Mouse (Mus musculus): ENCODE data around the gene Sox18.

The Sox18 gene

DNA sequence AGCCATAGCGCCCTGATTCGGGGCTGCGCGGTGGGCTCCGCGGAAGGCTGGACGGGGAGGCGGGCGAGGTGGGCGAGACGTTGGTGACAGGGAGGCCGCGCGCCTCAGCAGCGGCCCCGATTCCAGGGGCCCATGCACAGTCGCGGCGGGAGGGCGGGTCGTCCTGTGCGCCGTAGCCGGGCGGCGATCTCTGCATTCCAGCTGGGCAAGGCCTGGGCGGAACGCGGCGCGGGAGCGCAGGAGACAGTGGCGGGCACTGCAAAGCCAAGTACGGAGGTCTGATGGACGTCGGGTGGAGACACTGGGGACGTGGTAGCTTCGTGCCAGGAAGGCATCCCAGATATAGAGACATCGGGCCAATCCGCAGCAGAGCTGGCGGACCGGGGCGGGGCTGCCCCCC is at the start of gene Sox18:
Gene Sox18 (minus strand): TSS at position 315 of the 400 bp plus-strand sequence.
- no peak for DNase-seq (ENCODE audit: low spot score)

DNA sequence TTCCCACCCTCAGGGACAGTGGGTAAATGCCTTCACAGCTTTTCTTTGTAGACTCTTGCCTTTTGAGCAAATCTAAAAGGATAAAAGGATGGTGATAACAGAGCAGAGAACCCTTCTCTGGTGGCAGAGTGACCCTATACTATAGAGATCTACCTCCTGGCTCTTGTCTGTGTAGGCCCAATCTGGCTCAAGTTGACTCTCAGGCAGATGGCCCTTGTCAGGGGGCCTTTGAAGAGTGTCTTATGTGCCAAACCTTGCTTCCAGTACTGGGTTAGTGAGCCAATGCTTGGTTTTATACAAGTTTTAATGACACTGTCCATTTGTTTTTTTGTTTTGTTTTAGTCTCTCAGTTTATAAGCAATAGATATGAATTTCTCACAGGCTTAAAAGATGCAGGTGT is 49.8 kb upstream of the Sox18 start:
- no peak for DNase-seq (ENCODE audit: low spot score)

GRCm38 (mm10) chr2:181720061-181720460 is 48.6 kb upstream of the Sox18 start:
- peak; percentile 30 for DNase-seq (ENCODE audit: low spot score)

- no peak for DNase-seq (ENCODE audit: low spot score)
Observed at GRCm38 (mm10) chr2:181716991-181717390, 45.6 kb upstream of the Sox18 start.

DNA sequence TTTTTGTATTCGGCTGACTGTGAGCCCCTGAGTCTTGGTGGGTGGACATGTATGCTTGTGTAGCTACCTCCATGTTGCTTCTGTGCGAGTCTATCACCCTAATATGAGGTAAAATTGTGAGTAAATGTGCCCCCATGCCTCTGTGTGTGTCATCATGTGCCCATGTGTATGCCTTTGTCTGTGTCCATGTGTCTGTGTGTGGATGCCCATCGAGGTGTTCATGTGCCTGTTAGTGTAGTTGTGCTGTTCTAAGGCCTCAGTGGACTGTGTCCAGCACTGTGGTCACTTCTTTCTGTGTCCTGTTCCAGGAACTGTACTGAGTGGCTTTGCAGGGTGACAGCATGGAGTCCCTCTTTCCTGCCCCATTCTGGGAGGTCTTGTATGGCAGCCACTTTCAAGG is 43.9 kb upstream of the Sox18 start:
- no peak for DNase-seq (ENCODE audit: low spot score)

- DNase-seq (ENCODE audit: low spot score) = no peak
Observed at GRCm38 (mm10) chr2:181714903-181715326, 43.5 kb upstream of the Sox18 start, which contains the start of gene Oprl1. Oprl1 (plus strand) TSS chr2:181715016.

DNA sequence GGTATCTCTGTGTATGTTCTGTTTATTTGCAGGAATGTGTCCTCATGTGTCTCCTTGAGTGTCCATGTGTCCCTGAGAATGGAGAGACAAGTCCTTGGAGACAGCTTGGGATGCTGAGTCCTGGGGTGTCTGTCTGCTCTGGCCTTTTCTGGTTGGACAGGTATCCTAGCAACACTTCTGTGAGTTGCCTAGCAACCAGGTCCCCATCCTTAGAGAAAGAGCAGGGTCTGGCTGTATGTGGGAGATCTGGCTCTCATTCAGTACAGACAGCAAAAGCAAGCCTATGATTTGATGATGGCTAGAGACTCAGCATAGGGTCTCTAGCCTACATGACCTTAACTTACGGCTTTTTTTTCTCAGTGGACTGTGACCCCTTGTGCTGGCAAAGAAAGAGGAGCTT is 42.3 kb upstream of the Sox18 start:
- no peak for DNase-seq (ENCODE audit: low spot score)

- peak; percentile 56 for DNase-seq (ENCODE audit: low spot score)
Observed at GRCm38 (mm10) chr2:181706668-181707067, 35.2 kb upstream of the Sox18 start.

GRCm38 (mm10) chr2:181698241-181698640 is 26.8 kb upstream of the Sox18 start, which contains the start of gene Lkaaear1:
Lkaaear1 (minus strand) TSS chr2:181698442.
- no peak for DNase-seq (ENCODE audit: low spot score)

GRCm38 (mm10) chr2:181696801-181697420 is 25.5 kb upstream of the Sox18 start:
- no peak for DNase-seq (ENCODE audit: low spot score)

DNA sequence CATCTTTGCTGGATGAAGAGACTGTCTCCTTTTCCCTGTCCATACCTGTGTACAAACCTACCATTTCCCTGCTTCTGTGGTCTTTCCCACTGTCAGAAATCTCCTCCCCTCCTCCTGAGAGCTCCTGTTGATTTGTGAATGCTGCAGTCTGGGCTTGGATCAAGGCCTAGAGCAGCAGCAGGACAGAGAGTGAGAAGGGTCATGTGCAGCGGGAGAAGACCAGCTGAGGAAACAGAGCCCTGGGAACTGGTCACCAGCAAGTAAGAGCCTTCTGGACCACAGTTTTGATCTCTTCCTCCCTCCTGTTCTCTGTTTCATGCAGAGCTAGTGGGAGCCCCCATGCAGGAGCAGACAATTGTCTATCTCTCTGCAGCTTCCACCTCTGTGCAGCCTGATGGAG is 24.3 kb upstream of the Sox18 start:
- DNase-seq (ENCODE audit: low spot score) = peak; percentile 52

DNA sequence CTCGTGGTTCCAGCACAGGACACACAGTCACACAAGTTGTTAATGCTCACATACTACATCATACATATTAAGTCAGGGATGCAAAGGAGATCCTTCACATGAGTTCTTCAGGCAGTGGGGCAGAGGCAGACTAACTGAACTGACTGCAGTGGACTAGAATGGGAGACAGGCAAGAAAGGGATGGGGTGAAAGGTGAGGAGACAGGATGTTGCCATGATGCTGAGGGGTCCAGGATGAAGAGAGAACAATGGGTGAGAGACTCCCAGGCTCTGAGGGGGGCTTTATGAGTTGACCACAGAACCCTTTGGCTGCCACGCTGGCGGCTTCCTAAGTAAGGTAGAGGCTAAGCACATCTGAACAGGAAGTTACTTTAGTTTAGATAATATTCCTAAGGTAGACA is 23.1 kb upstream of the Sox18 start:
- DNase-seq (ENCODE audit: low spot score) = no peak

GRCm38 (mm10) chr2:181693339-181694280 is 22.2 kb upstream of the Sox18 start, which contains the start of gene Rgs19:
Rgs19 (minus strand) TSS chr2:181693977.
- peak; percentile 84 for DNase-seq (ENCODE audit: low spot score)

DNA sequence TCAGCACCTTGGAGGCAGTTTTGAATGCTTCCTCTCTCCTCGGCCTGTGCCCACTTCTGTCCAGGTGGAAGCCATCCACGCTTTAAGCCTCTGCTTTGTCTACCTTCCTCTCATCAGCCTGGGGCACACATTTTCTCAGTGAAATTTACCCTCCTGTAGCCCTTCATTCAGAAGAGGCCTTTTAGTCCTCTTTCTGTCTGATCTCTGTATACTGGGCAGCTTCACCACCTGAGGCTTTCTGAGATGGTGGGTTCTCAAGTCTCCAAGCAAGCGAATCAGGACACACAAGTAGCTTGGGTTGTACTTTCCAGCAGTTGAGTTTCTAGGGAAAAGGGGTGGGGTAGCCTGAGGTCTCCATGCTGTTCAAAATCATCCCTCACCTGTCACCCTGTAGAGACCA is 20.9 kb upstream of the Sox18 start:
- DNase-seq (ENCODE audit: low spot score) = no peak

GRCm38 (mm10) chr2:181691571-181691970 is 20.1 kb upstream of the Sox18 start:
- DNase-seq (ENCODE audit: low spot score) = no peak

GRCm38 (mm10) chr2:181691083-181691482 is 19.6 kb upstream of the Sox18 start:
- no peak for DNase-seq (ENCODE audit: low spot score)

DNA sequence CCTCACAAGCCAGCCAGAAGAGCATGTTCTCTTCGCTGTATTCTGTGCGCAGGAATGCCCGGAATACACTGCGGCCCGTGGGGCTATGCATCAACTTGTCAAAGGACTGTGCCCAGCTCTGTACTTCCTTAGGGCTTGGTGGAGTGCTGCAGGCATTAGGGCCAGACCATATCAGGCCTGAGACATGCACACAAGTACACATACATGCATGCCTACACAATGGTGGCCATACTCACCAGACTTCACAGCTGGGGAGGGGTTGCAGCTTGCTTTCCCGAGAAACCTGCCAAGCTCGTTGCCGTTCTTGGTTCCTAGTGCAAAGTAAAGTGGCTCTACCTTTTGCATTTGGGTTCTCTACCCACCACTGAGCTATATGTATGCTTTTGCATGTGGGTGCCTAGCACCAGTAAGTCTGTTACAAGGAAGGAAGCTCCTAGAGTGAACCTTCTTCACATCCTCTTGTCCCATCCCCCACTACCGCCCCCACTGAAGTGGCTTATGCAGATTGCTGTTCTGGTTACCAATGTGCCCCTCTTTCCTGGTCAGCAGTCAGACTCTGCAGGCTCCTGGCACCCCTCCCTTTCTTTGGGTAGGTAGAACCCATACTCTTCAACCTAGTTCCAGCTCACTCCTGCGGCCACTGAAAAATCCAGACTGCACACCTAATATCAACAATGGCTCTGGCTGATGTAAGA is 18.2 kb upstream of the Sox18 start:
- no peak for DNase-seq (ENCODE audit: low spot score)

GRCm38 (mm10) chr2:181687586-181687985 is 16.1 kb upstream of the Sox18 start:
- DNase-seq (ENCODE audit: low spot score) = no peak

DNA sequence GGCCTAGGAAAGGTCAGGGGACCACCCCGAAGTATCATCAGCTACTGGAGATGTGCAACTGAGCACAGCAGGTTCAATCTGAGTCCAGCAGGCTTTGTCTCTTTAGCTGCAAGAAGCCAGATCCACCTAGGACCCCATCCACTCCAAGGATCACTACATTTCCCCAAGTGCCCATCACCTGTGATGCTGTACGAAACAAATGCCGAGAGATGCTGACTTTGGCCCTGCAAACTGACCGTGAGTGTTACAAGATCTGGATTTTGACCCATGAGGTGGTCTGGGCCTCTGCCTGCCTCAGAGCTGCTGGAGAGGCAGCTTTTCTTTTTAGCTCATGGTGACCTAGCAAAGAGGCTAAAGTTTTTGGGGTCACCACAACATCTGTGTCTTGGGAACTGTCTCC is 14.2 kb upstream of the Sox18 start:
- no peak for DNase-seq (ENCODE audit: low spot score)

DNA sequence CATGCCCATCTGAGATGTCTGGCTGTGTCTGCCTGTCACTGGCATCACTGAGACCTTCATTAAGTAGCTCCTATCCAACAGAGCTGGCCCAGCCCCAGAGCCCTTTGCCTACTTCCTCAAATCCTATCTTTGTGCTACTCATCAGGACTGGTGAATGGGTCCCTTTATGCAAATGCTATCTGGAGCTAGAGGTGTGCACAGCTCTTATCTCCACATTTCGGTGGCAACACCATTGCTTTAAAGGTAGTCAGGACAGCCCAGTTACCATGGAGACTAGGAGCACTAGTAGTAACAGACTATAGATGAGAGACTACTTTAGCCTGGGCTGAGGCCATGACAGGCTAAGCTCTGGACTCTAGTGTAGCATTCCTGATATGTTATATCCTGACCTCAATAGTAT is 13.3 kb upstream of the Sox18 start:
- DNase-seq (ENCODE audit: low spot score) = no peak

DNA sequence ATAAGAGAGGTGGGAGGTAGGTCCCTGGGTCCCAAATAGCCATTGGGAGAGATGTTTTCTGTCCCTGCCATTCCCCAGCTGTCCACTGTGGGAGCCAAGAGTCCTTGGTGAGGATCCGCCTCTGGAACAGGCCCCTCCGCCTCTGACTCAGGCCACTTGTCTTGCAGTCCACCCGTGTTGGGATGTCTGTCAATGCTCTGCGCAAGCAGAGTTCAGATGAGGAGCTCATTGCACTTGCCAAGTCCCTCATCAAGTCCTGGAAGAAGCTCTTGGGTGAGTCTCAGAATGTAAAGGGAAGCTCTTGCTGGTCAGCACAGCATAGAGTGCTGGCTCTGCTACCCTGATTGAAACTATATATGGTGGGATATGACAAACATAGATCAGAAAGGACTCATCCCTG is 11.9 kb upstream of the Sox18 start:
- DNase-seq (ENCODE audit: low spot score) = no peak

- no peak for DNase-seq (ENCODE audit: low spot score)
Observed at GRCm38 (mm10) chr2:181681978-181682377, 10.5 kb upstream of the Sox18 start.

GRCm38 (mm10) chr2:181680716-181681117 is 9.3 kb upstream of the Sox18 start:
- DNase-seq (ENCODE audit: low spot score) = no peak

All from adipocyte (in vitro differentiated cells).